8 mouse cellular contexts compared by ENCODE assay signal in the genomic region with DNA sequence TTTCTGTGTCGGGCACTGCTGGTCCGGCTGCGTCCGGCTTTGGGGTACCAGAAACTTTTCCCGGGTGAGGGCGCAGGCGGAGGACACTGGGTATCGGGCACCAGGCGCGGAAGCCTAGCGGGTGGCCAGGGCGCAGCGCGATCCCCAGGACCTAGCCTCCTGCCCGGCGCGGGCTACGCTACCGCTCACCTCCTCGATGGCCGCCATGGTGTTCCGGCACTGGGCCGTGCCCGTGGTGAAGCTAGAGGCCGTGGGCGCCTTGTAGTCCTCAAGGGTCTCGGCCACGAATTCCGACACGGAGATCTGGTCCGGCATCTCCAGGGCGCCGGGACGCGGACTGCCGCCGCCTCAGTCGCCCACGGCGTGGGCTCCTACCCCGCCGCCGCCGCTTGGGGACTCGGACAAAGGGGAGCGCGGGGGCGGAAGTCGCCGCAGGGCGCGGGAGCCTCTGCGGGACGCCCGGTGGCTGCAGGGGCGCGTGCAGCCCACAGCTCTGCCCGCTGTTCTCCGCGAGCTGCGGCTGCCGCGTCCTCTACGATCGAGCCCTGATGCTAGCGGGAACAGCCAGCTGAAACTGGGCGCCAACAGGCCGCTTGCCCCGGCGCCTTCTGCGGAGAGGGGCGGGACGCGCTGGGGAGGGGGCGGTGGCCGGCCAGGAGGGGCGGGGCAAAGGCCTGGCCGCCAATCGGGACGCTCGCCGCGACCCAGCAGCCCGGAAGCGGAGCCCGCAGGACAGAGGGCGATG.
DNase-seq lines count a peak whose midpoint lies in the region; ATAC-seq and TF ChIP-seq lines count a peak whose summit lies in the region.
"Not testable (repeated sequence)": the region's sequence is repeated elsewhere in the genome, so short reads cannot be mapped to it uniquely, and the experiment has no call there.

No protein-coding gene starts in this region.

- not testable (repeated sequence) for TF ChIP-seq POLR2A in cortical plate, adult 2 months (IDR thresholded peaks at IDR 0.05; ENCODE audit: extremely low read depth, insufficient read depth, low read length)

- peak; percentile 91 for DNase-seq in ZHBTc4 (ENCODE audit: low read depth, low spot score)
- peak; percentile 73 for DNase-seq in gastrocnemius, postnatal 25 days
- DNase-seq in induced T-regulatory cell, adult 2 months (ENCODE audit: low read depth) = peak; percentile 76
- peak; percentile 26 to 58 for DNase-seq in left cerebral cortex, postnatal 14 days (ENCODE audit: low spot score in 2 of 2)
- DNase-seq in right cerebral cortex, adult 2 months (ENCODE audit: low spot score in 2 of 2) = peak; percentile 31 to 53
- peak; percentile 54 to 62 for DNase-seq in urinary bladder, adult 18-20 months (ENCODE audit: low spot score in 2 of 2)

- intact Hi-C loops in left cerebral cortex, postnatal 14 days (cut with DNase I) = not testable (repeated sequence)

- ATAC-seq in megakaryocyte, adult 5-6 weeks (ENCODE audit: poor library complexity, severe bottlenecking) = peak; percentile 100

- H3K4me3 ChIP-seq in cortical plate, adult 2 months (ENCODE audit: insufficient read depth, low read length) = peak overlapping the region; percentile 74

- H3K4me1 ChIP-seq in cortical plate, adult 2 months (ENCODE audit: control insufficient read depth, insufficient read depth, low read length) = not testable (repeated sequence)

- TF ChIP-seq CTCF in cortical plate, adult 2 months (IDR thresholded peaks at IDR 0.05; ENCODE audit: extremely low read depth, insufficient read depth, low read length) = not testable (repeated sequence)

- peak overlapping the region; percentile 65 for H3K27ac ChIP-seq in cortical plate, adult 2 months (ENCODE audit: insufficient read depth, low read length)

Comparison
In these comparisons a context has a peak if more than half of its experiments do, and no peak if none do; other contexts are left out.
1. Peak in every context shown above with its lines: DNase-seq, ATAC-seq, H3K4me3 ChIP-seq and H3K27ac ChIP-seq.